ENCODE assay signal across 9 mouse cellular contexts in genomic region chr12:73779332-73780231, GRCm38 (mm10).
DNase-seq lines count a peak whose midpoint lies in the region; ATAC-seq and TF ChIP-seq lines count a peak whose summit lies in the region.
"Had no signal": no experiment of that assay in that cellular context is flagged by ENCODE, and none has a peak within 500 bp of the region (broad histone marks: within the 10 kb centered on the region; RNA-seq: fewer than 3 reads in every experiment).

No protein-coding gene starts in this region.

- no peak for TF ChIP-seq CTCF in midbrain, postnatal 0 days (IDR thresholded peaks at IDR 0.05)
- TF ChIP-seq CTCF in heart, postnatal 0 days (IDR thresholded peaks at IDR 0.05; ENCODE audit: low read depth) = no peak
- TF ChIP-seq CTCF in stomach, postnatal 0 days (IDR thresholded peaks at IDR 0.05; ENCODE audit: low read depth) = no peak
- no peak for TF ChIP-seq CTCF in forebrain, postnatal 0 days (IDR thresholded peaks at IDR 0.05; ENCODE audit: low read depth)

- no peak overlapping the region for H3K27ac ChIP-seq in midbrain, postnatal 0 days (ENCODE audit: low read depth, low read length)
- H3K27ac ChIP-seq in midbrain, embryonic 14.5 days (replicated peaks; ENCODE audit: low read depth, low read length) = no peak overlapping the region
- H3K27ac ChIP-seq in heart, postnatal 0 days (ENCODE audit: low read depth) = peak overlapping the region; percentile 83
- H3K27ac ChIP-seq in stomach, postnatal 0 days (replicated peaks) = peak overlapping the region; percentile 59
- no peak overlapping the region for H3K27ac ChIP-seq in forebrain, postnatal 0 days (ENCODE audit: low read depth, low read length)
- H3K27ac ChIP-seq: embryonic facial prominence, embryonic 12.5 days had no signal

- no peak for ATAC-seq in midbrain, postnatal 0 days (ENCODE audit: low FRiP score)
- no peak for ATAC-seq in midbrain, embryonic 14.5 days (ENCODE audit: low FRiP score, low TSS enrichment)
- ATAC-seq in heart, postnatal 0 days (ENCODE audit: insufficient read depth, low read depth) = peak; percentile 47
- peak; percentile 89 for ATAC-seq in stomach, postnatal 0 days (ENCODE audit: low FRiP score, low TSS enrichment)
- ATAC-seq in forebrain, postnatal 0 days = no peak

- H3K4me3 ChIP-seq in midbrain, postnatal 0 days (ENCODE audit: low read depth, low read length) = no peak overlapping the region
- no peak overlapping the region for H3K4me3 ChIP-seq in midbrain, embryonic 14.5 days (replicated peaks; ENCODE audit: low read depth, low read length)
- no peak overlapping the region for H3K4me3 ChIP-seq in heart, postnatal 0 days (ENCODE audit: low read depth, low read length)
- H3K4me3 ChIP-seq in stomach, postnatal 0 days (ENCODE audit: low read depth, low read length) = no peak overlapping the region
- no peak overlapping the region for H3K4me3 ChIP-seq in forebrain, postnatal 0 days (ENCODE audit: low read depth, low read length)
- H3K4me3 ChIP-seq: embryonic facial prominence, embryonic 12.5 days had no signal

- no peaks in the 10 kb centered on the region for H3K4me1 ChIP-seq in midbrain, postnatal 0 days (ENCODE audit: insufficient read depth, low read length)
- no peaks in the 10 kb centered on the region for H3K4me1 ChIP-seq in midbrain, embryonic 14.5 days (ENCODE audit: control insufficient read depth, insufficient read depth, low read length)
- peaks cover 51% of the 10 kb centered on the region for H3K4me1 ChIP-seq in heart, postnatal 0 days (ENCODE audit: control insufficient read depth, insufficient read depth)
- no peaks in the 10 kb centered on the region for H3K4me1 ChIP-seq in stomach, postnatal 0 days (replicated peaks; ENCODE audit: control insufficient read depth, insufficient read depth)
- no peaks in the 10 kb centered on the region for H3K4me1 ChIP-seq in forebrain, postnatal 0 days (ENCODE audit: insufficient read depth)
- H3K4me1 ChIP-seq: embryonic facial prominence, embryonic 12.5 days had no signal

- WGBS in midbrain, postnatal 0 days = 73% methylated on average over 13 of the region's 13 CpGs
- 73% methylated on average over 13 of the region's 13 CpGs for WGBS in midbrain, embryonic 14.5 days
- 32% methylated on average over 13 of the region's 13 CpGs for WGBS in heart, postnatal 0 days
- 48% methylated on average over 13 of the region's 13 CpGs for WGBS in stomach, postnatal 0 days
- WGBS in forebrain, postnatal 0 days = 79% methylated on average over 13 of the region's 13 CpGs

- H3K4me2 ChIP-seq in midbrain, postnatal 0 days (ENCODE audit: low read depth, low read length, poor library complexity, severe bottlenecking) = no peak overlapping the region
- H3K4me2 ChIP-seq in midbrain, embryonic 14.5 days (ENCODE audit: low read length) = no peak overlapping the region
- H3K4me2 ChIP-seq in heart, postnatal 0 days (ENCODE audit: low read depth, low read length) = no peak overlapping the region
- H3K4me2 ChIP-seq in stomach, postnatal 0 days (replicated peaks; ENCODE audit: low read depth) = 0 out of 2 replicates have a peak overlapping the region, but pooled peaks have one; percentile 1
- no peak overlapping the region for H3K4me2 ChIP-seq in forebrain, postnatal 0 days (ENCODE audit: low read depth)
- H3K4me2 ChIP-seq: embryonic facial prominence, embryonic 12.5 days had no signal

- peak; percentile 84; the same call in 1 of the 2 replicates for TF ChIP-seq EP300 in heart, postnatal 0 days (IDR thresholded peaks at IDR 0.05; ENCODE audit: low read depth)
- no peak for TF ChIP-seq EP300 in stomach, postnatal 0 days (optimal IDR thresholded peaks at IDR 0.05)

- no peaks in the 10 kb centered on the region for H3K9me3 ChIP-seq in midbrain, postnatal 0 days (ENCODE audit: low read length)
- no peaks in the 10 kb centered on the region for H3K9me3 ChIP-seq in midbrain, embryonic 14.5 days (ENCODE audit: control insufficient read depth, low read length)
- no peaks in the 10 kb centered on the region for H3K9me3 ChIP-seq in heart, postnatal 0 days (replicated peaks; ENCODE audit: control insufficient read depth, low read length)
- no peaks in the 10 kb centered on the region for H3K9me3 ChIP-seq in stomach, postnatal 0 days (ENCODE audit: control insufficient read depth, low read length)
- no peaks in the 10 kb centered on the region for H3K9me3 ChIP-seq in forebrain, postnatal 0 days (ENCODE audit: low read length)
- H3K9me3 ChIP-seq: embryonic facial prominence, embryonic 12.5 days had no signal

- H3K9ac ChIP-seq in midbrain, postnatal 0 days (replicated peaks; ENCODE audit: low read length, poor library complexity, severe bottlenecking) = no peak overlapping the region
- no peak overlapping the region for H3K9ac ChIP-seq in midbrain, embryonic 14.5 days (replicated peaks; ENCODE audit: low read length)
- H3K9ac ChIP-seq in heart, postnatal 0 days (replicated peaks; ENCODE audit: low read depth, low read length) = no peak overlapping the region
- H3K9ac ChIP-seq in stomach, postnatal 0 days (ENCODE audit: low read length) = no peak overlapping the region
- H3K9ac ChIP-seq in forebrain, postnatal 0 days = no peak overlapping the region
- H3K9ac ChIP-seq: embryonic facial prominence, embryonic 12.5 days had no signal

- no peaks in the 10 kb centered on the region for H3K27me3 ChIP-seq in midbrain, postnatal 0 days (ENCODE audit: insufficient read depth, low read length)
- H3K27me3 ChIP-seq in midbrain, embryonic 14.5 days (ENCODE audit: control insufficient read depth, insufficient read depth, low read length) = no peaks in the 10 kb centered on the region
- no peaks in the 10 kb centered on the region for H3K27me3 ChIP-seq in heart, postnatal 0 days (ENCODE audit: control insufficient read depth, insufficient read depth, low read length)
- no peaks in the 10 kb centered on the region for H3K27me3 ChIP-seq in stomach, postnatal 0 days (ENCODE audit: control insufficient read depth, insufficient read depth, low read length)
- H3K27me3 ChIP-seq in forebrain, postnatal 0 days (ENCODE audit: insufficient read depth, low read length) = no peaks in the 10 kb centered on the region
- H3K27me3 ChIP-seq: embryonic facial prominence, embryonic 12.5 days had no signal

- peak; percentile 31 for DNase-seq in midbrain, postnatal 0 days (ENCODE audit: low spot score)
- no peak for DNase-seq in midbrain, embryonic 14.5 days
- peak; percentile 82 for DNase-seq in adrenal gland, postnatal 14 days
- no peak for DNase-seq in heart, postnatal 0 days (ENCODE audit: low spot score)
- peak; percentile 79 to 80 for DNase-seq in lung, adult 18-20 months
- peak; percentile 62 for DNase-seq in stomach, postnatal 0 days (ENCODE audit: low spot score)
- no peak for DNase-seq in left cerebral cortex, adult 18-20 months (ENCODE audit: low spot score in 2 of 2)
- no peak for DNase-seq in forebrain, postnatal 0 days

- H3K36me3 ChIP-seq in midbrain, postnatal 0 days (ENCODE audit: insufficient read depth, low read length) = no peaks in the 10 kb centered on the region
- no peaks in the 10 kb centered on the region for H3K36me3 ChIP-seq in midbrain, embryonic 14.5 days (ENCODE audit: control insufficient read depth, insufficient read depth, low read length)
- 0 out of 2 replicates have a peak, but pooled peaks cover 6% of the 10 kb centered on the region for H3K36me3 ChIP-seq in heart, postnatal 0 days (replicated peaks; ENCODE audit: control insufficient read depth, insufficient read depth, low read length)
- no peaks in the 10 kb centered on the region for H3K36me3 ChIP-seq in stomach, postnatal 0 days (ENCODE audit: control insufficient read depth, insufficient read depth, low read length)
- no peaks in the 10 kb centered on the region for H3K36me3 ChIP-seq in forebrain, postnatal 0 days (ENCODE audit: insufficient read depth)
- H3K36me3 ChIP-seq: embryonic facial prominence, embryonic 12.5 days had no signal

Comparison
In these comparisons a context has a peak if more than half of its experiments do, and no peak if none do; other contexts are left out.
1. DNase-seq: peak in midbrain, postnatal 0 days (single experiment), adrenal gland, postnatal 14 days (single experiment), lung, adult 18-20 months (2 of 2) and stomach, postnatal 0 days (single experiment); none in midbrain, embryonic 14.5 days (single experiment), heart, postnatal 0 days (single experiment), left cerebral cortex, adult 18-20 months (0 of 2) and forebrain, postnatal 0 days (single experiment).
2. ATAC-seq: peak in heart, postnatal 0 days (single experiment) and stomach, postnatal 0 days (single experiment); none in midbrain, postnatal 0 days (single experiment), midbrain, embryonic 14.5 days (single experiment) and forebrain, postnatal 0 days (single experiment).
3. H3K27ac ChIP-seq: peak in heart, postnatal 0 days (single experiment) and stomach, postnatal 0 days (single experiment); none in midbrain, postnatal 0 days (single experiment), midbrain, embryonic 14.5 days (single experiment) and forebrain, postnatal 0 days (single experiment).